Mouse (Mus musculus): ENCODE measurements around the gene Mpped1. TPM values are rescaled to one million over a fixed set of nuclear protein-coding genes. Genes with fewer than 3 reads are reported as not detected.

Mpped1 gene
- polyA plus RNA-seq, 1 experiment from 2014 or later: 0.43 TPM

DNA sequence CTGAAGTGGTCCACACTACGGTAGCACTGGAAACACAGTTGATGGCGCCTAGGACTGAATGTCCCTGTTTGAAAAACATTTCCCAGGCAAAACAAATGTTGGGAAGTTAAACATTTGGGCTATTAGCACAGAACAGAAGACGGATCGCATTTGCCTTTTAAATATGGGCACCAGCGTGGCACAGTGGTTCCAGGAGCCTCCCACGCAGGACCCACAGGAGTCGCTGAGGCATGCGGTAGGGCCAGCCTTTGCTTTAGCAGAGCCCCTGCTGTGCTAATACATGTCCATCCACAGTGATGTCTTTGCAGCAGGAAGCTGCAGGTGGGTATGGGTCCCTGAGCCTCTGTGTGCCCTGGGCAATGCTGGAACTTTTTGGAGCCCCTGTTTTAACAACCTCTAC is 48.7 kb downstream of the Mpped1 start:
- WGBS: 82% methylated on average over 8 of the region's 8 CpGs
- no peak overlapping the region for H3K9ac ChIP-seq (ENCODE audit: low read length)
- H3K36me3 ChIP-seq (ENCODE audit: control insufficient read depth, insufficient read depth, low read length): no peaks in the 10 kb centered on the region
- H3K4me1 ChIP-seq (replicated peaks; ENCODE audit: control insufficient read depth, insufficient read depth, low read length): no peaks in the 10 kb centered on the region
- ATAC-seq (ENCODE audit: low read depth): no peak
- H3K9me3 ChIP-seq (ENCODE audit: control insufficient read depth, low read length): no peaks in the 10 kb centered on the region
- no peak overlapping the region for H3K4me2 ChIP-seq (ENCODE audit: low read depth, low read length)
- H3K27ac ChIP-seq (ENCODE audit: low read length): no peak overlapping the region
- H3K27me3 ChIP-seq (ENCODE audit: control insufficient read depth, insufficient read depth, low read depth, low read length): no peaks in the 10 kb centered on the region
- no peak overlapping the region for H3K4me3 ChIP-seq (ENCODE audit: low read length)

DNA sequence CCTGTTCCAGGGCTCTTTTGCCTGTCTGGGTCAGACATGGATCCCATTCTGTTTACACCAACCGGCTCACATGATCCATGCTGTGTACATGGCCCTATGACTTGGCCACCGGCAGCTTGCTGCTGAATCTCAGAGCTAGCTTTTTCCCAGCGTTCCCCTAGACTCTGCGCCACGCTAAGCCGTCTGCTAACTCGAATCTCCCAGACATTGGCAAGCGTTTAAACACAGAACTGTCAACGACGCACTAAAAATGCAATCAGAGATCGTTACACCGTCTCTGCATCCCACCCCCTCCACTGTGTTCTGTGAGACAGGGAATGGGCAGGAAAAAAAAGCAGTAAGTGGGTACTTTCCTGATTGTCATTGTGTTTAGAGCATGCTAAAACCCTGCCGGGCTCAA is 50.0 kb downstream of the Mpped1 start:
- Histone ChIP-seq H3K4me3 (ENCODE audit: low read length) (no peak overlapping the region), H3K9me3 (ENCODE audit: control insufficient read depth, low read length) (no peaks in the 10 kb centered on the region), H3K27me3 (ENCODE audit: control insufficient read depth, insufficient read depth, low read depth, low read length) (no peaks in the 10 kb centered on the region), H3K4me2 (ENCODE audit: low read depth, low read length) (no peak overlapping the region), H3K4me1 (replicated peaks; ENCODE audit: control insufficient read depth, insufficient read depth, low read length) (no peaks in the 10 kb centered on the region), H3K9ac (ENCODE audit: low read length) (no peak overlapping the region), H3K27ac (ENCODE audit: low read length) (no peak overlapping the region), H3K36me3 (ENCODE audit: control insufficient read depth, insufficient read depth, low read length) (no peaks in the 10 kb centered on the region)
- no peak for ATAC-seq (ENCODE audit: low read depth)
- 65% methylated on average over 13 of the region's 13 CpGs for WGBS

DNA sequence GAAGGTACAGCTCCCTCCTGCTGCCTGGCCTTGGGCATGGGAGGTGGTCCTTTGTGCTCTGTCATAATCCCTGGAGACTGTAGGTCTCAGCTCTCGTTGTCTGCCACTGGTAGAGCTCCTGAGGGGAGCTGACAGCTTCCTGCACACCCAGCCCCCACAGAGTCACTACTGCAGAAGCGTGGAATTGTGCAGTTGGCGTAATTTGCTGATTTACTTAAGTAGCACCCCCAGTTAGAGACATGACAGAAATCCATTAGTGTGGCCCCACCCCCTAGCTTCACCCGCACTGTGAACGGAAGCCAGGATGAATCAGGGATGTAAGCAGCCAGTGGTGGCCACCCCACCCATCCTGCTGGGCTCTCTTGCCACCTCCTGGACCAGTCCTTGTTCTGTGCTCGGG is 53.0 kb downstream of the Mpped1 start:
- 44% methylated on average over 6 of the region's 6 CpGs for WGBS
- no peak for ATAC-seq (ENCODE audit: low read depth)
- H3K27me3 ChIP-seq (ENCODE audit: control insufficient read depth, insufficient read depth, low read depth, low read length): no peaks in the 10 kb centered on the region
- no peaks in the 10 kb centered on the region for H3K4me1 ChIP-seq (replicated peaks; ENCODE audit: control insufficient read depth, insufficient read depth, low read length)
- no peak overlapping the region for H3K9ac ChIP-seq (ENCODE audit: low read length)
- H3K36me3 ChIP-seq (ENCODE audit: control insufficient read depth, insufficient read depth, low read length): no peaks in the 10 kb centered on the region
- no peaks in the 10 kb centered on the region for H3K9me3 ChIP-seq (ENCODE audit: control insufficient read depth, low read length)
- H3K4me2 ChIP-seq (ENCODE audit: low read depth, low read length): no peak overlapping the region
- no peak overlapping the region for H3K27ac ChIP-seq (ENCODE audit: low read length)
- H3K4me3 ChIP-seq (ENCODE audit: low read length): no peak overlapping the region

DNA sequence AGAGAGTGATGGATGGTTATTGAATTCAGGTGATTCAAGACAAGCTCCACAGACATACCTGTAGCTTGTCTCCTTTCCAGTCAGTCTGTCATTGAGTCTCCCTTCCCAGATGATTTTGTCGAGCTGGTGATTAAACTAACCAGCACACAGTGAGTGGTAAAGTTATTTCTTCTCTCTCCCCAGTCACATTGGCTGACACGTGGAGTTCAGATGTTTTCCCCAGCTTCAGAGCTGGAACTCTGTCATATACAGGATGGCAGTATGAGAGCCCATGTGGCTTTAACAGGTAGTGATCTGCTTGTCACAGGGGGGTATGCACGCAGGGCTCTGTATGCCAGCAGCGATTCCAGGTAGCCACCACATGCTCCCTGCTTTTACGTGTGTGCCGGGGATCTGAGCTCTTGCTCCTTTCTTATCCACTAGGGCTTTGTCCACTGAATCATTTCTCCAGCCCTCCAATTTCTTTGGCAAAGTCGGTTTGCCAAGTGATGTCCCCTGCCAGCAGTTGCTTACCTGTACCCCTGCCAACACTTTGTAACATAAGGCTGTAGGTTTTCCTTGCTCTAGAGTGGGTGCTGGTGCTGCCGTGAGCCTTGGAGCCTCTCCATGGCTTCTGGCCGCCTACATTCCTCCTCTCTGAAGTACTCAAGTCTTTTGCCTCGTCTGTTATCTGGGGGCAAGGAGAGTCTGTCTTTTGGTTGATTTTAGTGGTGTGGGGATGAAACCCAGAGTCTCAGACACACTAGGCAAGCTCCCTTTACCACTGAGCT is 61.9 kb downstream of the Mpped1 start:
- Histone ChIP-seq H3K4me1 (replicated peaks; ENCODE audit: control insufficient read depth, insufficient read depth, low read length) (no peaks in the 10 kb centered on the region), H3K36me3 (ENCODE audit: control insufficient read depth, insufficient read depth, low read length) (no peaks in the 10 kb centered on the region), H3K4me3 (ENCODE audit: low read length) (no peak overlapping the region), H3K9me3 (ENCODE audit: control insufficient read depth, low read length) (no peaks in the 10 kb centered on the region), H3K27me3 (ENCODE audit: control insufficient read depth, insufficient read depth, low read depth, low read length) (no peaks in the 10 kb centered on the region), H3K27ac (ENCODE audit: low read length) (no peak overlapping the region), H3K9ac (ENCODE audit: low read length) (no peak overlapping the region), H3K4me2 (ENCODE audit: low read depth, low read length) (no peak overlapping the region)
- ATAC-seq (ENCODE audit: low read depth): no peak
- WGBS: 57% methylated on average over 10 of the region's 10 CpGs

DNA sequence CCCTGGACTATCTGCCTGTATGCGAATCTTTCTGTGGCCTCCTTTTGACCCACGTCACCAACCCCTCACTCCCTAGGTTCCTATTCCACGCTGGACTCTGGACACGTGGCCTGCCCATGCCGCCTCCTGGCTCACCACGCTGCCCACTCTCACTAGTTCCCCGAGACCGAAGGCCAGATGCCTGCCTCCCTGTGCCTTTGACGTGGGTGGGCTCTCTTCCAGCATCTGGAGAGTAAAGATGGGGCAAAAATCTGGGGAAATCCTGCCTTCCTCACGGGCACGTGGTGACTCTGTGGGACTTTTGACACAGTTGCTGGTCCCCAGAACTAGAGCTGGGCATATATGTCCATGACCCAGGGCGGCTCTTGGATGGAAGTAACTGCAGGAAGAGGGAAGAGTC is 63.2 kb downstream of the Mpped1 start:
- Histone ChIP-seq H3K4me3 (ENCODE audit: low read length) (no peak overlapping the region), H3K27me3 (ENCODE audit: control insufficient read depth, insufficient read depth, low read depth, low read length) (no peaks in the 10 kb centered on the region), H3K36me3 (ENCODE audit: control insufficient read depth, insufficient read depth, low read length) (no peaks in the 10 kb centered on the region), H3K9ac (ENCODE audit: low read length) (no peak overlapping the region), H3K4me2 (ENCODE audit: low read depth, low read length) (no peak overlapping the region), H3K9me3 (ENCODE audit: control insufficient read depth, low read length) (no peaks in the 10 kb centered on the region), H3K27ac (ENCODE audit: low read length) (no peak overlapping the region), H3K4me1 (replicated peaks; ENCODE audit: control insufficient read depth, insufficient read depth, low read length) (no peaks in the 10 kb centered on the region)
- 74% methylated on average over 12 of the region's 12 CpGs for WGBS
- ATAC-seq (ENCODE audit: low read depth): no peak

DNA sequence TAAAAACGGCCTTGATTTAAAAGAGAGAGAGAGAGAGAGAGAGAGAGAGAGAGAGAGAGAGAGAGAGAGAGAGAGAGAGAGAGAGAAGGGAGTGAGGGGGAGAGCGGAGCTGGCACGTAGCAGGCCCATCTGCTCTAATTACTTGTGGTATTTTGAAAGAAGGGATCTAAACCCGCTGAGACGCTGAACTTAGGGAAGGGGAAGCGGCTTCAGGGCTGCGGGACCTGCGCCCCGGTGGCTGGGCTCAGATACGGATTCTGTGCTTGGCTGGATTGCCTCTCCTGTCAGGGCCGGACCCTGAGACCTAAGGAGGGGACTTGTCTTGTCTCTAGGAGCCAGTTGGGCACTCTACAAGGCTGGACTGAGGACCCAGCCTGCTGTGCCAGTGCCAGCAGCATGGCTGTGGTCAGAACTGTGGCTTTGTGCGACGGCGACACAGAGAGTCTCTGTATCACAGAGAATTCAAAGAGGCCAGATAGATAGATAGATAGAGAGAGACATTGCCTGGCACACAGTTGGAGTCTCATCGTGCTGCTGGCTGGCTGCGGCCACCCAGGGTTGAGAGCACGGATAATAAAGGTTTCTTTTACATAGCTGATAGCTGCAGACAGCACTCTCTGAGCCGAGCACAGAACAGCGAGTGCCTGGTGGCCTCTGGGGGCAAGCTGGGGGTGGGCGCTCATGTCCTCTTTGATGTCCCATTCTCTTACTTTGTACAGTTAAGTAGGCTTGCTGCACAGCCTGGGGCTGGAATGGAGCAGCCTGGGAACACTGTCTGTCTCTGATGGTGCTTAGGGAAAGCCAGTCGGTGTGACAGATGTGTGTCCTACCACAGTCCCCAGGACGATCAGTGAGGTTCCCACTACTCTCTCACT is 63.9 kb downstream of the Mpped1 start:
- H3K27ac ChIP-seq (ENCODE audit: low read length): no peak overlapping the region
- H3K27me3 ChIP-seq (ENCODE audit: control insufficient read depth, insufficient read depth, low read depth, low read length): no peaks in the 10 kb centered on the region
- WGBS: 56% methylated on average over 22 of the region's 22 CpGs
- H3K9me3 ChIP-seq (ENCODE audit: control insufficient read depth, low read length): no peaks in the 10 kb centered on the region
- no peak overlapping the region for H3K9ac ChIP-seq (ENCODE audit: low read length)
- no peaks in the 10 kb centered on the region for H3K36me3 ChIP-seq (ENCODE audit: control insufficient read depth, insufficient read depth, low read length)
- no peak overlapping the region for H3K4me2 ChIP-seq (ENCODE audit: low read depth, low read length)
- no peak for ATAC-seq (ENCODE audit: low read depth)
- no peak overlapping the region for H3K4me3 ChIP-seq (ENCODE audit: low read length)
- H3K4me1 ChIP-seq (replicated peaks; ENCODE audit: control insufficient read depth, insufficient read depth, low read length): no peaks in the 10 kb centered on the region

DNA sequence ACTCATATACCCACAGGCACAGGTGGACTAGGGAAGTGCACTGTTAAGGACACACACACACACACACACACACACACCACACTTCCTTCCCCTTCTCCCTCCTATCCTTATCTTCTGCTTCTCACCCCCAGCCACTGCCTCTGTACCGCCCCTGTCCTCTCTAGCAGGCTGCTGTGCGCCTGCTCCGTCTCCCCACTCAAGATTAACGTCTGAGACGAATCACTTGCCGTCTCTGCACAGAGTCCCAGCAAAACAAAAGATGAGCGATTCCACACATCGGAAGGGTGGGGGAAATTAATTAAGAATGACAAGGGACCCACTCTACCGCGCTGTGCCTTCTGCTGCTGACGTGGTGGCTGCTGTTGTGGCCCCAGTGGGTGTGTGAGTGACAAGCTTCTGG is 66.5 kb downstream of the Mpped1 start:
- Histone ChIP-seq H3K4me1 (replicated peaks; ENCODE audit: control insufficient read depth, insufficient read depth, low read length) (no peaks in the 10 kb centered on the region), H3K4me2 (ENCODE audit: low read depth, low read length) (no peak overlapping the region), H3K4me3 (ENCODE audit: low read length) (no peak overlapping the region), H3K36me3 (ENCODE audit: control insufficient read depth, insufficient read depth, low read length) (no peaks in the 10 kb centered on the region), H3K27ac (ENCODE audit: low read length) (no peak overlapping the region), H3K9ac (ENCODE audit: low read length) (no peak overlapping the region), H3K27me3 (ENCODE audit: control insufficient read depth, insufficient read depth, low read depth, low read length) (no peaks in the 10 kb centered on the region), H3K9me3 (ENCODE audit: control insufficient read depth, low read length) (no peaks in the 10 kb centered on the region)
- ATAC-seq (ENCODE audit: low read depth): no peak
- WGBS: 35% methylated on average over 11 of the region's 11 CpGs

DNA sequence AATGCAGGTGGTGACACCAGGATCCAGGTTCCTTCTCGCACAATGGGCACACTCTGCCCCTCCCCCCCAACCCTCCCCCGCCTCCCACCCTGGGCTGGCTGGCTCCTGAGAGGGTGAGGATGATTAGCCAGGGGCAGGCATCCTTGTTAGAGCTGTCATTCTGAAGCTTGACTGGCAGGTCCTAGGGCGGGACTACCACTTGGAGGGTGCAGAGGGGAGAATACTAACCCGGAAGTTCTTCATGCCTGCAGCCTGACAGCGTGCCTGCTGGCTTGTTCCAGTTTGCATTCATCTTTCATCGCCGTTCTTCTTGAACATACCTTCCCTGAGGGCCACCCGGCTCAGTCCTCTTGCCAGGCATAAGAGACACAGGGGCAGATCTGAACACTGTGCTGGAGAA is 67.3 kb downstream of the Mpped1 start:
- H3K9me3 ChIP-seq (ENCODE audit: control insufficient read depth, low read length): no peaks in the 10 kb centered on the region
- H3K4me1 ChIP-seq (replicated peaks; ENCODE audit: control insufficient read depth, insufficient read depth, low read length): no peaks in the 10 kb centered on the region
- H3K4me2 ChIP-seq (ENCODE audit: low read depth, low read length): no peak overlapping the region
- H3K27me3 ChIP-seq (ENCODE audit: control insufficient read depth, insufficient read depth, low read depth, low read length): no peaks in the 10 kb centered on the region
- no peak for ATAC-seq (ENCODE audit: low read depth)
- H3K36me3 ChIP-seq (ENCODE audit: control insufficient read depth, insufficient read depth, low read length): no peaks in the 10 kb centered on the region
- 28% methylated on average over 8 of the region's 8 CpGs for WGBS
- no peak overlapping the region for H3K27ac ChIP-seq (ENCODE audit: low read length)
- no peak overlapping the region for H3K9ac ChIP-seq (ENCODE audit: low read length)
- H3K4me3 ChIP-seq (ENCODE audit: low read length): no peak overlapping the region

DNA sequence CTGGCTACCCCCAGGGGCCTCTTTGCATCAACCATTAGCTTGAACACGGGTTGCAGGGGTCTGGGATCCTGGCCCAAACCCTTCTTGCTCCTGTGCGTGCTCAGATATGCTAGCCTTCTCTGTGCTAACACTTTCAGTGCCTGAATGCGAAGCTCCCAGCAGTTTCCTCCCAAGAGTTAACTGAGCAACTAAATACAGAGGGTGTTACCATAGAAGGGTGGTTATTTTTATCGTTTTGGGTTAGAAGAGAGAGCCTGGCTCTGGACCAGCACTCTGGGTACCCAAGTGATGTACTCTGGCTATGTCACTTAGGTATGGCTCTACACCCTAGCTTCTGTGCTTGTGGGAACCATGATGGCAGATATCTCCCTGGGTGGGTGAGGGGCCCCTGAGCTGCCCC is 68.2 kb downstream of the Mpped1 start:
- H3K27me3 ChIP-seq (ENCODE audit: control insufficient read depth, insufficient read depth, low read depth, low read length): no peaks in the 10 kb centered on the region
- no peak for ATAC-seq (ENCODE audit: low read depth)
- no peaks in the 10 kb centered on the region for H3K9me3 ChIP-seq (ENCODE audit: control insufficient read depth, low read length)
- no peaks in the 10 kb centered on the region for H3K4me1 ChIP-seq (replicated peaks; ENCODE audit: control insufficient read depth, insufficient read depth, low read length)
- no peak overlapping the region for H3K4me2 ChIP-seq (ENCODE audit: low read depth, low read length)
- H3K27ac ChIP-seq (ENCODE audit: low read length): no peak overlapping the region
- no peak overlapping the region for H3K9ac ChIP-seq (ENCODE audit: low read length)
- WGBS: 57% methylated on average over 4 of the region's 4 CpGs
- no peak overlapping the region for H3K4me3 ChIP-seq (ENCODE audit: low read length)
- H3K36me3 ChIP-seq (ENCODE audit: control insufficient read depth, insufficient read depth, low read length): no peaks in the 10 kb centered on the region
